Mouse (Mus musculus) myocyte (in vitro differentiated cells): ENCODE measurements at regions not wholly inside any gene's neighbourhood (a gene's known extent, or its start where the extent isn't known, plus 50 kb on each side); places are given as distances from the start of the nearest gene placed in this dataset.

ENCODE experiments used
- E2F4 ChIP-seq: IDR thresholded peaks from one replicate; pipeline ENCODE4 v1.6.1; 2011; ENCODE audit warnings: mild to moderate bottlenecking, control low read depth, moderate library complexity; ENCODE audit not compliant: insufficient read depth
- MAX ChIP-seq: IDR thresholded peaks from one replicate; pipeline ENCODE4 v1.6.1; 2011; ENCODE audit warnings: low read depth, mild to moderate bottlenecking, control low read depth
- MYOD1 ChIP-seq, 3 experiments: IDR thresholded peaks; one replicate each; pipeline ENCODE4 v1.6.1; 2011; ENCODE audit warnings: control low read depth in 2 of 3, low read depth in 2 of 3, mild to moderate bottlenecking in 2 of 3, moderate library complexity in 1 of 3; ENCODE audit not compliant: insufficient read length in 2 of 3, control insufficient read depth in 1 of 3
- MYOG ChIP-seq, 3 experiments: IDR thresholded peaks; one replicate each; pipeline ENCODE4 v1.6.1; 2011; ENCODE audit warnings: control low read depth in 2 of 3, low read depth in 2 of 3, mild to moderate bottlenecking in 2 of 3; ENCODE audit not compliant: insufficient read length in 2 of 3, control insufficient read depth in 1 of 3, insufficient read depth in 1 of 3
- POLR2A ChIP-seq: IDR thresholded peaks from one replicate; pipeline ENCODE4 v1.6.1; 2011; ENCODE audit warnings: low read depth, mild to moderate bottlenecking, control low read depth, moderate library complexity; ENCODE audit not compliant: insufficient read length
- POLR2AphosphoS2 ChIP-seq: IDR thresholded peaks from one replicate; pipeline ENCODE4 v1.6.1; 2011; ENCODE audit warnings: low read depth, control low read depth; ENCODE audit not compliant: insufficient read length
- SRF ChIP-seq: IDR thresholded peaks from one replicate; pipeline ENCODE4 v1.6.1; 2011; ENCODE audit warnings: low read depth; ENCODE audit not compliant: control insufficient read depth, insufficient read length
- USF1 ChIP-seq: IDR thresholded peaks from one replicate; pipeline ENCODE4 v1.6.1; 2011; ENCODE audit warnings: low read depth, mild to moderate bottlenecking, control low read depth, moderate library complexity

DNA sequence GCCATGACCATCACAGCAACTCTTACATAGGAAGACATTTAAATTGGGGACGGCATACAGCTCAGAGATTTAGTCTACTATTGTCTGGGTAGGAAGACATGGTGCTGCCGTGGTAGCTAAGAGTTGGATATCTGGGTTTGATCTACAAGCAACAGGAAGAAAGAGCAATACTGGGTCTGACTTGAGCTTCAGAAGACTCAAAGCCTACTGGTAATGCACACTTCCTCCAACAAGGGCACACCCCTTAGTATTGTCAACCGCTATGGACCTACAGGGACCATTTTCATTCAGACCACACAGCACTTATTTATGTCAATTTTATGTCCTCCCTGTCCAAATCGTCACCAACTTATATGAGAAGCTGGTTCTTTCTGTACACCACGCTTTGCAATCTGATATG, 90.3 kb upstream of the Tmem26 start:
- TF ChIP-seq POLR2A (no peak), MAX (no peak), MYOG (IDR thresholded peaks at IDR 0.05; ENCODE audit: control insufficient read depth in 1 of 3, insufficient read depth in 1 of 3, insufficient read length in 2 of 3, low read depth in 2 of 3) (no peak), USF1 (no peak), MYOD1 (IDR thresholded peaks at IDR 0.05; ENCODE audit: control insufficient read depth in 1 of 3, insufficient read length in 2 of 3, low read depth in 2 of 3) (no peak), E2F4 (no peak), SRF (no peak), POLR2AphosphoS2 (no peak)
